Mouse (Mus musculus) mouse trophoblast stem cell (cell line): Measurements from ENCODE around the gene Camta1.

Experiments used
- in situ Hi-C, 2 experiments: fragments of 300-500 bp; cut with MseI, MboI; formaldehyde crosslinking; loops; 2 replicates in 1 of 2; 3 replicates in 1 of 2; pipeline ENCODE4 v1.15.1; 2025

The Camta1 gene

GRCm38 (mm10) chr4:151128641-151129541 is 732.8 kb downstream of the Camta1 start:
- in situ Hi-C loops: no loop called here

GRCm38 (mm10) chr4:151127636-151128548 is 733.8 kb downstream of the Camta1 start:
- in situ Hi-C loops: no loop called here

DNA sequence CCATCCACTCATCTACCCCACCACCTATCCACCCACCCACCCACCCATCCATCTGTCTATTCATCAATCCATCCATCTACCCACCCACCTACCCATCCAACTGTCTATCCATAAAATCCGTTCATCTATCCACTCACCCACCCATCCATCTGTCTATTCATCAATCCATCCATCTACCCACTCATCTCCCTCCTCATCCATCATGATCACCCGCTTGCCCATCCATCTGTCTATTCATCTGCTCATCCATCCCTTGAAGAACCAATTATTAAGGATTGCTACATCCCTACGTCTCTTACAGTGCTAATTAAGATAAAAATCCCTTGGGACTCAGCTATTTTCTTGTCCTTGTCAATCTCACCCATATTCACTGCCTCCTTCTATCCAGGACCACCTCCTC is 742.8 kb downstream of the Camta1 start:
- in situ Hi-C loops: no loop called here

- in situ Hi-C loops: no loop called here
Measured at GRCm38 (mm10) chr4:151114574-151114973, 747.1 kb downstream of the Camta1 start.

- in situ Hi-C loops: no loop called here
Measured at GRCm38 (mm10) chr4:151111226-151111625, 750.5 kb downstream of the Camta1 start.

GRCm38 (mm10) chr4:151108834-151109241 is 752.8 kb downstream of the Camta1 start:
- in situ Hi-C loops: no loop called here

DNA sequence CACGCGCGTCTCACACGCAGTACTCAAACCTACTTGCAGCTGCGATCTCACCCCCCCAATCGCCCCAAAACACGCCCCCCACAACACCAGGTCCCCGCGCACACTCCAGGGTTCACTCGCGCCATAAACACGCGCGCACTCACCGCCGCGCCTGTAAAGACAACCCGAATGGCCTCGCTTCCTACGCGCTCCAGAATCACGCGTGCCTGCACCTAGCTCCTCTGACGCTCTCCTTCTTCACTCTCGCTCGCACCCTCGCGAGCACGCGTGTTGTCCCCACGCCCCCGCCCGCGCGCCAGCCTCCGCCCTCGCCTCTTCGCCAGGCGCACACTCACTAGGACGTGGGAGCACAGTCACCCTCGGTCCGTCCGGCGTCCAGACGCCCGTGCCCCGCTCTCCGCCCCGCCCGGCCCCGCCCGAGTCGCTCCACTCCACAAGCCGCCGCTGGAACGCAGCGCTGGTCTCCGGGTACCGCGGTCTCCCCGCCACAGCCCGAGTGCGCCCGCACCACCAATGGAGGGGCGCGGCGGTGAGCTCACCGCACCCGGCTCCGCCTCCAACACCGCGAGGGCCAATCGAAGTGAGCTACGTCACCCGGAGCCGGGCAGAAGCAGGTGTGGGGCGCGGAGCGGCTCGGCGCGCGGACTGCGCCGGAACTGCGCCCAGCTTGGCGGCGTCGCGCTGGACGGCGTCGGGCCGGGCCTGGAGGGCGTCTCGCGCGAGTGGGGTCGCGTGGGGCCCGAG is 753.5 kb downstream of the Camta1 start:
- in situ Hi-C loops: no loop called here

DNA sequence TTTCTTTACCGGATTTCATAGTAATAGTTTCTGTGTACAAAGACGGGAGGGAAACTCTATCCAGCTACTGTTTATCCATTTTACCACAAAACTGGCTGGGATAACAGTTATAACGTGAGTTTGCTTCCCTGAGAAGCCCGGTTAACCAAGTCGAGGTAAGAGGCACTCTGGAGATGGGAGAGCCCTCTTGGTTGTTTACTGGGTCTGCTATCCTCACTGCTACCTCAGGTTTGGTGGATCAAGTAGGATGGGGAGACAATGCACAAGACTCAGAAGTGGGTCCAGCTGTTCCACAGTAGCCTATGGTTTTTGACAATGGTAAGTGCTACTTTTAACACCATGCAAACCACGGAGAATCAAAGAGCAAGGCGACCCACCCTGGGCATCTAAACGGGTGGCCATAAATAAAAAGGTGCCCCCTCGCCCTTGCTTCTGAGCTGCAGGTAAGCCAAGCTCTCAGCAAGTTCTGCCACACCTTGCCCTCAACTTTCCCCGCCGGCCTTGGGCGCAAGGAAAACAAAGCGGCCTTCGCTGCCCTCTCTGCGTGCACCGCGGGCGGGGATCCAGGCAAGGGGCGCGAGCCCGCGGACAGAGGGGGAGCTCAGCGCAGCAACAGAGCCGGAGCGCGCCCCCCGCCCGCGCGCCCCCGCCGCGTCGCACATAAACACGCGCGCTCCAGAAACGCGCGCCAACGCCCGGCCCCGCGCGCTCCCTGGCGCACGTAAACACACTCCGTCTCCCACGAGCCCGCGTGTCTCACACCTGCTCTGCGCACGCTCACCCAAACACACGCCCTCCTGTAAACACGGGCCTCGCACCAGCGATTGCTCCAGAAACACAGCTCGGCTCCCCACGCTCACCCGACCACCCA is 754.3 kb downstream of the Camta1 start:
- in situ Hi-C loops: no loop called here

DNA sequence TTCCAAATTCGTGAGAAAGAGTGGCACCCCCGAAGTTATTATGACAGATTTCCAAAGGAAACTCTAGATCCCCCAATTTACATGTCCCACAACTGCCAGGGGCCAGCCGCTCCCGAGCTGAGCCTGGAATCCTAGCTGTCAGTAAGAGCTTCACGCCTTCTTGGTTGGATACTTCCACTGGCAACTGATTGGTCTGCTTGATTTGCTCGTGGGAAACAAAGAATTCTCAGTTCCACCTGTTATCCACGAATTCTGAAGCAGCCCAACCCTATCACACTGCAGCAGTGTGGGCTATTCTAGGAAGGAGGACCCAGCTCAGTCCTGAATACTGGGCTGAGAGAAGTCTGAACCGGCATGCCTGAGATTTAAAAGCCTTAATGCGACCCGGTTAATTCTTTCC is 755.2 kb downstream of the Camta1 start:
- in situ Hi-C loops: no loop called here

DNA sequence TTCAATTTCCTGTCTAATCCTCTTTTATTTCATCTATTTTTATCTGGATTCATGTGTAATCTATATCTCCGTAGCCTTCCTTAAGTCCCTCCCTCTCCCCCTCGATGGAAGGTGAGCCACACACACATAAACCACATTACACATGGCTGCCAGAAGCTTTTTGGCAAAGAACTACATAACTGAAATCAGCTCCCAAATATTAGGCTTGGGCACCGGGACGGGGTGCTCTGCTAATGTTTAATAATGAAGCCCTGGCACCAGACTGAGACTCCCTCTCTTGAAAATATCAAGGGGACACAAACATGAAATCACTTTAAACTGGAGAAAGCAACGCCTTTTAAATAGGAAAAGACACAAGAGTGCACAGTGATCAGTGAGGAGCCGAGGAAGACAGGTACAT is 755.8 kb downstream of the Camta1 start:
- in situ Hi-C loops: no loop called here

DNA sequence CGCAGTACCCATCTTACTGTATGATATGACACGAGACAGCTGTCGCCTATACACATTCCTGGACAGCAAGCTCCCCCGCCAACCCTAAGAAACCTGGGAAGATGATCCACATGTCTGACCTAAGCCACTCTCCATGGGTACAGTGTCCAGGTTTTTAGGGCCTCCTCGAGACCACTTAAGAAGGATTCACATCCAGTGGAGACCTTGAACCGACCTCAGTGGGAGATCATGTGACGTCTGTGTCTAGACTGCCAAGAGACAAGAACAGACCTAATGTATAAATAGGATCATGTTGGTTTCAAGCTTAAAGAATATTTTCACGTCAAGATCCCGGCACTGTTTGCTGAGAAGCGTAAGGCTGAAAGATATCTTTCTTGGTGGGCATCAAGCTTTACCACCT is 757.5 kb downstream of the Camta1 start:
- in situ Hi-C loops: no loop called here

DNA sequence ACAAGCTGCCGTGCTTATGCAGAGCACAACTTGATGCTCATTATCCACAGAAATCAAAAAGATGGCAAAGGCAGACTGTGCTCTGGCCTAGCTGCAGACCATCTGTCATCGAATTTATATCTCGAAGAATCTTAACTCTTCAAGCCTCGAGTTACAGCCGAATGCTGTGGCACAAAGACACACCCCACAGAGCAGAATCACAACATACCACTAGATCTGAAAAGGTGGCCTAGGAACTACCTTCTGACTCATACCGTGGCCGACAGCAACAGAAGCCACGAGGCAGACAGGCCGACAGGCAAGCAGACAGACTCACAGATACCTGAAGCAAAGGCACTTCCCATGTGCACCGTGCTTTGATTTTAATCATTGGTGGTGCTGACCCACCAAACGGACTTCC is 758.0 kb downstream of the Camta1 start:
- in situ Hi-C loops: no loop called here

DNA sequence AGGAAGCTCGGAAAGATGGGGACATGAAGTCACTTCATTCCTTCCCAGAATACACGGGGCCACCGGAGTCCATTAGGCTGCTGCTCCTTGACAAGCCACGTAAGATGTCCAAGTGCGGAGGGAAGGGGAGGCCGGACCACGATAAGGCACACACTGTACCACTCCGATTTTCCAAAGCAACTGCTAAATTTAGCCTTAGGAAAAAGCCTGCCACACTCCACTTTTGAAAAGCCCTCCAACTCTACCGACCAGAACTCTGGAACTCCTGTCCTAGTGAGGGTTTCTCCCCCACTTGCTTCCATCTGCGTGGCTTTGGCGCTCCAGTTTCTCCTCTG is 764.6 kb downstream of the Camta1 start:
- in situ Hi-C loops: no loop called here

DNA sequence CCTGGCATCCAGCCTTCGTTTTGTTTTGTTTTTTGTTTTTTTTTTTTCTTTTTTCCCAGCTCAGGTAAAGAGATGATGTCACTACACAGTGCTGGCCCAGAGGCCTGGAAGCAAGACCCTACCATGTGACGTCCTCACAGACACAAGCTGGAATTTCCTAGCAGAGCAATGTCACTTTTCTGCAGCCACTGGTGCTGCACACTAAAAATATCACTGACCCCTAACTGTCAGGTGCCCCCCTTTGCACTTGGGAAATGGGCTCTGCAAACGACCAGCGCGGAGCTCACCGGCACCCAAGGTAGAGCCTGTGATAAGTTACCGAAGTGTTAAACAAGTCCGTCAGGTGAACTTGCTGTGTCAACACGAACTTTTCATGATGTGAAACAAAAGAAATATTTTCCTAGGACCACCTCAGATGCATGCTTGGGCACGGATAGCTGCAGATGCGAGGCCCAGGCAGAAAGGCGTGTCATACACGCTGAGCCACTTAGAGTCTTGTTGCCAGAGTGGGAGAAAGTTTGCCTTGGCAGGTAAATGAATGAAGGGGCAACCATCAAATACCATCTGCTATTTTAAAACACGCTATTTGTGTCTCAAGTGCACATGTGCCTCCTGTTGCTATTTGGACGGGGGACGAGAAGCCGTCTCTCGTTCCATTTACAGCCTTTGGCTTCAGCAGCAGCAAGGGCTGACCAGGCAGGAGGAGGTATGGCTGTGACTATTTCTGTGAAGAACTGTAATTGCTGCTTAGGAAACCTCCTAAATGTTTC is 765.2 kb downstream of the Camta1 start:
- in situ Hi-C loops: no loop called here

- in situ Hi-C loops: no loop called here
Measured at GRCm38 (mm10) chr4:151095207-151095606, 766.5 kb downstream of the Camta1 start.

GRCm38 (mm10) chr4:151089270-151089669 is 772.4 kb downstream of the Camta1 start, which contains the start of gene Gm13090:
Gene Gm13090, plus strand, starts transcription at chr4:151089570.
- in situ Hi-C loops: no loop called here

DNA sequence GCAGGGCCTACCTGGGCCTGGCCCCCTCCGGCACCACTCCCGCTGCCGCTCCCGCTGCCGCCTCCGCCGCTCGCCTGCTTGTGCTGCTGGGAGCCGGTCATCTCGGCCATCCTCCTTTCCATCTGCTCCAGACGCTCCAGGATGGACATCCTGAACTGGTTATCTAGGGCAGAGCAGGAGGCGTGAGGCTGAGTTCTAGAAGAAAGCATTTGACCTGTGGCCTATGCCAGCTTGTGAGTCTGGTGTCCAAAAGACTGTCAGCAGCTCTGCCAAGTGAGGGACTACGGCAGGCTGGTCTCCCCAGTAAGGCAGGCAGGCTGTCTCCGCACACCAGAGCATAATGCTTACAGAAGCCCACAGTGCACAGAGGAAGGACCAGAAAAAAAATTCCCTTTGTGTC is 772.9 kb downstream of the Camta1 start:
- in situ Hi-C loops: no loop called here

DNA sequence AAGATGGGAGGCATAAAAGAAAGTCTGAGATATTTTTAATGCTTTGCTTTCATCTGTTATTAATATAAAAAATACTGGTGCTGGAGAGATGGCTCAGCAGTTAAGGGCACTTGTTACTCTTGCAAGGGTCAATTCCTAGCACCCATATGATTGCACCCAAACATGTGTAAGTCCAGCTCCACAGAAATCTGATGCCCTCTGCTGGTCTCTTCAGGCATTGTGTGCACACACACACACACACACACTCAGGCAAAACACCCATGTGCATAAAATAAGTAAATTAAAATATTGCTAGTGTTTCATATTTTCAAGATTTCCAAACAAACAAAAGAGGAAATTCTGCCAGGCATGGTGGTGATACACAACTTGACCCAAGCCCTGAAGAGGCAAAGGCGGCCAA is 774.3 kb downstream of the Camta1 start:
- in situ Hi-C loops: no loop called here

- in situ Hi-C loops: no loop called here
Measured at GRCm38 (mm10) chr4:151083027-151083426, 778.6 kb downstream of the Camta1 start.

- in situ Hi-C loops: no loop called here
Measured at GRCm38 (mm10) chr4:151081977-151082376, 779.7 kb downstream of the Camta1 start.
